9 mouse cellular contexts compared by ENCODE assay signal in the genomic region with DNA sequence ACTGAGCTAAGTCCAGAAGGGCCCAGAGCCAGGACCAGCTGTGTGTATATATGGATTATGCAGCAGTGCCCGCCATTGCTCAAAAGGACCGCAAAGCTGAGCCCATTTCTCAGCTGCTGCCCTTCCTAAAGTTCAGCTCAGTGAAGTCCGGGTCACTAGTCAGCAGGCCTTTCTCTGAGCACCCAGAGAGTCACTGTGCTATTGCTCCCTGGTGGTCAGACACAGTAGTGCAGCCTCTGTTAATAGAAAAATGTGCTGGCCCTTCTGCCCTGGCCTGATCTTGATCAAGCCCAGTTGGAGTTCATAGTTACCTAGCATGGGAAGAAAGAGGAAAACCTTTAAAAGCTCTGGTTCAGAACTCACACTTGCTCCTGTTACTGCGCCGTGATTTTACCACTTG. TPM values are rescaled to one million over a fixed set of nuclear protein-coding genes. Genes with fewer than 3 reads are reported as not detected.
DNase-seq lines count a peak whose midpoint lies in the region; ATAC-seq and TF ChIP-seq lines count a peak whose summit lies in the region.
"Had no signal": no experiment of that assay in that cellular context is flagged by ENCODE, and none has a peak within 500 bp of the region (broad histone marks: within the 10 kb centered on the region; RNA-seq: fewer than 3 reads in every experiment).

No protein-coding gene starts in this region.

- H3K4me3 ChIP-seq in hindbrain, postnatal 0 days (ENCODE audit: low read length): no peak overlapping the region
- no peak overlapping the region for H3K4me3 ChIP-seq in hindbrain, embryonic 12.5 days
- no peak overlapping the region for H3K4me3 ChIP-seq in ES-E14 (ENCODE audit: insufficient read depth in 1 of 2, low read depth in 1 of 2, low read length in 2 of 2, poor library complexity in 1 of 2, severe bottlenecking in 1 of 2)
- H3K4me3 ChIP-seq: liver, embryonic 13.5 days had no signal

- 29% methylated on average over 5 of the region's 5 CpGs for WGBS in hindbrain, postnatal 0 days
- WGBS in hindbrain, embryonic 12.5 days: 31% methylated on average over 5 of the region's 5 CpGs

- H3K4me2 ChIP-seq in hindbrain, postnatal 0 days (ENCODE audit: low read depth, low read length): no peak overlapping the region
- no peak overlapping the region for H3K4me2 ChIP-seq in hindbrain, embryonic 12.5 days (replicated peaks)
- H3K4me2 ChIP-seq: liver, embryonic 13.5 days had no signal

- H3K9me3 ChIP-seq in hindbrain, postnatal 0 days (ENCODE audit: low read length): no peaks in the 10 kb centered on the region
- no peaks in the 10 kb centered on the region for H3K9me3 ChIP-seq in hindbrain, embryonic 12.5 days (replicated peaks)
- H3K9me3 ChIP-seq in ES-E14 (ENCODE audit: control insufficient read depth, insufficient read depth, low read depth, low read length): no peaks in the 10 kb centered on the region
- H3K9me3 ChIP-seq: liver, embryonic 13.5 days had no signal

- no peak overlapping the region for H3K9ac ChIP-seq in hindbrain, postnatal 0 days (replicated peaks; ENCODE audit: low read length)
- no peak overlapping the region for H3K9ac ChIP-seq in hindbrain, embryonic 12.5 days
- H3K9ac ChIP-seq in ES-E14 (ENCODE audit: insufficient read depth, low read depth, low read length, poor library complexity, severe bottlenecking): no peak overlapping the region
- H3K9ac ChIP-seq: liver, embryonic 13.5 days had no signal

- no peaks in the 10 kb centered on the region for H3K36me3 ChIP-seq in hindbrain, postnatal 0 days (ENCODE audit: insufficient read depth, low read length)
- no peaks in the 10 kb centered on the region for H3K36me3 ChIP-seq in hindbrain, embryonic 12.5 days
- no peaks in the 10 kb centered on the region for H3K36me3 ChIP-seq in ES-E14 (ENCODE audit: control insufficient read depth, insufficient read depth, low read length, poor library complexity, severe bottlenecking)
- H3K36me3 ChIP-seq: liver, embryonic 13.5 days had no signal

- H3K27ac ChIP-seq in hindbrain, postnatal 0 days: no peak overlapping the region
- no peak overlapping the region for H3K27ac ChIP-seq in hindbrain, embryonic 12.5 days
- H3K27ac ChIP-seq in ES-E14 (ENCODE audit: insufficient read depth, low read depth, low read length, poor library complexity, severe bottlenecking): no peak overlapping the region
- H3K27ac ChIP-seq: liver, embryonic 13.5 days had no signal

- in situ Hi-C loops in ES-E14 (cut with MboI; ENCODE audit: low sequenced_read_pairs in 2 of 2, unreplicated experiment in 2 of 2): no loop called here

- H3K4me1 ChIP-seq in hindbrain, postnatal 0 days (ENCODE audit: insufficient read depth, low read length): no peaks in the 10 kb centered on the region
- no peaks in the 10 kb centered on the region for H3K4me1 ChIP-seq in hindbrain, embryonic 12.5 days
- no peaks in the 10 kb centered on the region for H3K4me1 ChIP-seq in ES-E14 (ENCODE audit: control insufficient read depth in 2 of 2, insufficient read depth in 2 of 2, low read length in 2 of 2, poor library complexity in 1 of 2)
- H3K4me1 ChIP-seq: liver, embryonic 13.5 days had no signal

- no peaks in the 10 kb centered on the region for H3K27me3 ChIP-seq in hindbrain, postnatal 0 days (ENCODE audit: insufficient read depth, low read length)
- no peaks in the 10 kb centered on the region for H3K27me3 ChIP-seq in hindbrain, embryonic 12.5 days
- H3K27me3 ChIP-seq: liver, embryonic 13.5 days had no signal

- DNase-seq in hindbrain, postnatal 0 days (ENCODE audit: low spot score): peak; percentile 60
- DNase-seq in 416B (ENCODE audit: low read depth) (peak; percentile 56), ES-E14 (ENCODE audit: low read depth, low spot score) (peak; percentile 75)
- peak; percentile 86 for DNase-seq in cerebellum, adult 9-10 months
- DNase-seq in kidney, postnatal 36 days: peak; percentile 14 to 73
- peak; percentile 52 for DNase-seq in ovary, postnatal 14 days (ENCODE audit: low spot score)
- no peak for DNase-seq in frontal cortex, postnatal 25 days (ENCODE audit: low spot score in 2 of 2)
- DNase-seq: liver, embryonic 13.5 days had no signal

- ATAC-seq in hindbrain, postnatal 0 days: no peak
- ATAC-seq in hindbrain, embryonic 12.5 days (ENCODE audit: low FRiP score): no peak

- peak; percentile 78 for TF ChIP-seq CTCF in hindbrain, postnatal 0 days (IDR thresholded peaks at IDR 0.05; ENCODE audit: low read depth)

TF ChIP-seq in ES-E14, 5 proteins besides CTCF, POLR2A, EP300 and RAD21:
- TF ChIP-seq ZNF384 (IDR thresholded peaks at IDR 0.05; ENCODE audit: low read depth, low read length): no peak
- TF ChIP-seq ZC3H11A (IDR thresholded peaks at IDR 0.05; ENCODE audit: borderline replicate concordance, low read depth, low read length): 0 out of 2 replicates have a peak, but pooled peaks have one; percentile 8
TF ChIP-seq in ES-E14: peak in this region for 1.

RNA-seq across cellular contexts. Expression of a gene that starts 55.7 kb away (rescaled TPM):
- total RNA-seq in hindbrain, postnatal 0 days (2014; rRNA removed): 7.1 and 15.3 TPM in 2 replicates
- 5.6 and 5.9 TPM in 2 replicates for polyA plus RNA-seq in hindbrain, postnatal 0 days (2015; fragmentation: Nextera tagmentation; extraction: Ambion mirVana)
- 1.3 and 1.6 TPM in 2 replicates for polyA plus RNA-seq in hindbrain, embryonic 12.5 days (2016; fragmentation: Nextera tagmentation; extraction: Ambion mirVana)
- 0.58 and 0.85 TPM in 2 replicates for total RNA-seq in ES-E14 (2012; rRNA removed)
- polyA plus RNA-seq: liver, embryonic 13.5 days had no signal

RNA-seq across cellular contexts. Expression of a gene that starts 55.8 kb away (rescaled TPM):
- 0.07 and 0.68 TPM in 2 replicates for total RNA-seq in hindbrain, postnatal 0 days (2014; rRNA removed)
- 1.1 and 1.7 TPM in 2 replicates for polyA plus RNA-seq in hindbrain, postnatal 0 days (2015; fragmentation: Nextera tagmentation; extraction: Ambion mirVana)
- polyA plus RNA-seq in hindbrain, embryonic 12.5 days (2016; fragmentation: Nextera tagmentation; extraction: Ambion mirVana): 1.4 and 1.9 TPM in 2 replicates
- total RNA-seq in ES-E14 (2012; rRNA removed): 5.8 and 7.0 TPM in 2 replicates

Comparison
In these comparisons a context has a peak if more than half of its experiments do, and no peak if none do; other contexts are left out.
1. DNase-seq: peak in hindbrain, postnatal 0 days (single experiment), 416B (single experiment), ES-E14 (single experiment), cerebellum, adult 9-10 months (single experiment), kidney, postnatal 36 days (2 of 2) and ovary, postnatal 14 days (single experiment); none in frontal cortex, postnatal 25 days (0 of 2).